Mouse (Mus musculus): ENCODE measurements around the gene P2ry13.

DNA sequence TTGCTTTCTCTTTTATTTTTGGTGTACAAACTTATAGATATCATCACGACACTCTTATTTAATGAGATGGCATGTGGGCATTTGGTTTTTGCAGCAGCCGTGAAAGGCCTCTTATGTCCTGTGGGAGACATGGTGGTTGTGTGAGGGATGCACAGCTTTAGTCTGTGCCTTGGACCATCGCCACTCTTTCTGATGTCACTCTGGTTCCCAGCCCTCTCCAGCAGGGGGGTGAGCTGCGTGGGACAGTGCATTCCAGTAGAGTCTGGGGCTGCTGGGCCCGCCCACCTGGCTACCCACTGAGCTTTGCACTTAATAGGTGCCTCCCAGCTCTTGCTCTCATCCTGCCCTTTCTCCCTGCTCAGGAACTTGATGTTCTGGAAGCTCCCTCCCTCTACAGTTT lies 29.5 kb downstream of the P2ry13 start:
- no peak for TF ChIP-seq ZKSCAN1 (IDR thresholded peaks at IDR 0.05; ENCODE audit: borderline replicate concordance, low read depth, low read length)
- TF ChIP-seq CTCF (conservative IDR thresholded peaks at IDR 0.05 in 1 of 2, IDR thresholded peaks at IDR 0.05 in 1 of 2; ENCODE audit: low read depth in 2 of 2, low read length in 2 of 2): no peak
- TF ChIP-seq TBP (conservative IDR thresholded peaks at IDR 0.05; ENCODE audit: low read depth, low read length): no peak
- no peak for TF ChIP-seq USF1 (IDR thresholded peaks at IDR 0.05; ENCODE audit: low read depth, low read length)
- no peak for TF ChIP-seq MAFK (IDR thresholded peaks at IDR 0.05; ENCODE audit: insufficient replicate concordance, low read length)
- TF ChIP-seq POLR2A (IDR thresholded peaks at IDR 0.05; ENCODE audit: low read depth, low read length): no peak
- no peak for TF ChIP-seq UBTF (IDR thresholded peaks at IDR 0.05; ENCODE audit: low read depth, low read length)
- no peak for TF ChIP-seq KAT2A (IDR thresholded peaks at IDR 0.05; ENCODE audit: insufficient replicate concordance, low read length)
- no peak for TF ChIP-seq CHD1 (IDR thresholded peaks at IDR 0.05; ENCODE audit: low read depth, low read length)
- TF ChIP-seq ZC3H11A (IDR thresholded peaks at IDR 0.05; ENCODE audit: low read depth, low read length): no peak
- no peak for TF ChIP-seq MAX (IDR thresholded peaks at IDR 0.05; ENCODE audit: low read length)

All from CH12.LX (cell line).